Mouse (Mus musculus) mouse trophoblast stem cell (cell line): ENCODE results near the gene Slc22a12.

Experiments used
- in situ Hi-C, 2 experiments: fragments of 300-500 bp; cut with MseI, MboI; formaldehyde crosslinking; loops; 2 replicates in 1 of 2; 3 replicates in 1 of 2; pipeline ENCODE4 v1.15.1; 2025

Slc22a12 gene

DNA sequence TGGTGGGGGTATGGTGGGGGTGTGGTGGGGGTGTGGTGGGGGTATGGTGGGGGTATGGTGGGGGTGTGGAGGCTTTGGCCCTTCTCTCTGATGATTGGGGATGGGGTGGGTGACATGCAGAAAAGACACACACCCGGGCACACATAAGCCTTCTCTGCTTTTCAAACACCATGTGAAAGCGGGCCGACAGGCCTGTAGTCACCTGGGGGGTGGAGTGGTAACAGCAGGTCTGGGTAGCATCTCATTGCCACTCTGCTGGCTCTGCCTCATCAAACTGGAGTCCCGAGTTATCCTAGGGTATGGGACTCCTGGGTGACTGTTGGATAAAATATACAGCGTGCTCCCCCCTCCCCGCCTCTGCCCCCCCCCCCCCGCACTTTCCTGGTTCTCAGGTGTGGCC lies 48.8 kb downstream of the Slc22a12 start:
- in situ Hi-C loops: no loop called here

DNA sequence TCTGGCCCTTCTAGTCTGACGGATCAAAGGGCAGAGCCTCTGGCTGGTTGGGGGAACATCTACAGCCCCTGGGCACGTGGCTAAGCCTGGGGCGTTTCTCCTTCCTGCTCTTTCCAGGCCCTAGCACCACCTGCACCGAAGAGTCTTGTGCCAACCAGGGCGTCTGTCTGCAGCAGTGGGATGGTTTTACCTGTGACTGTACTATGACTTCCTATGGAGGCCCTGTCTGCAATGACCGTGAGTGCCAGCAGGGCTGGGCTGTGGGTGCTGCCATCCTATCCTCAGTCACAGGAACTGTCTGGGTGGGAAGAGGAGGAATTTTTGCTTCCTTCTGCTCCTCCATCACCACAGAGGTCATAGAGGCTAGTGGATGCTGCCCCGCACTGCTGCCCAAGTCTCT lies 49.6 kb downstream of the Slc22a12 start:
- in situ Hi-C loops: no loop called here

- in situ Hi-C loops: no loop called here
Measured at GRCm38 (mm10) chr19:6492124-6492523, 50.7 kb downstream of the Slc22a12 start.

- in situ Hi-C loops: no loop called here
Measured at GRCm38 (mm10) chr19:6491538-6491937, 51.3 kb downstream of the Slc22a12 start.

DNA sequence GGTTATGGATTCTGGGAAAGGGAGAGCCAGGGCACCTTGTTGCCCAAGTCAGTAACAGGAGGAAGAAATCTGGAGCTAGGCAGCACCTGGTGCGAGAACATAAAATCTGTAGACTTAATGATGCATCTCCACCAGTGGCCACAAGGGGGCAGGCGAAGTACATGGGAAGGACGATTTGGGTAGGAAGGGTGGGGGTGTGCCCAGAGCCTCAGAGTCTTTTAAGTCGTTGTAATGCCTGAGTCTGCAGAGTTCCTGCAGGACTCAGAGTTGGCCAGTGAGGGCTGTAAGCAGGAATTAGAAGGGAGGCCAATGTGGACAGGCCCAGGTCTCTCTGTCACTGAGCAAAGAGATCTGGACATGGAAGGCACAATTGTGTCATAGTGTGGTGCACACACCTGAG lies 53.8 kb downstream of the Slc22a12 start:
- in situ Hi-C loops: loop anchor here in 1 of 2 experiments (10.0 kb wide), 1 partner anchor 86 kb away; no protein-coding TSS in a partner anchor
